Mouse (Mus musculus): Measurements from ENCODE around the gene Gm12184. TPM values are rescaled to one million over a fixed set of nuclear protein-coding genes. Genes with fewer than 3 reads are reported as not detected.

Gene Gm12184
- polyA plus RNA-seq (2021; fragmentation: Nextera tagmentation), result 0.21 and 1.0 TPM in 2 replicates
- long read RNA-seq, experiment 1, partial matches to known transcripts, result 0 of 1 reads
- long read RNA-seq, experiment 1, other reads (novel, unspliced or antisense), result 1 of 1 reads
- long read RNA-seq, experiment 2, partial matches to known transcripts, result 0 of 1 reads
- long read RNA-seq, experiment 2, other reads (novel, unspliced or antisense), result 0 of 1 reads

GRCm38 (mm10) chr11:48825979-48826751 lies at the start of gene Gm12184, which contains the start of gene Trim7:
TSS of gene Gm12184 (minus strand) at chr11:48826655.
TSS of gene Trim7 (plus strand) at chr11:48826140.

GRCm38 (mm10) chr11:48871201-48871772 lies 44.8 kb upstream of the Gm12184 start, which contains the start of gene Irgm1:
TSS of gene Irgm1 (minus strand) at chr11:48871683.

GRCm38 (mm10) chr11:48816800-48817665 lies 9.4 kb downstream of the Gm12184 start, which contains the start of gene Trim41:
TSS of gene Trim41 (minus strand) at chr11:48817353.

GRCm38 (mm10) chr11:48799921-48800701 lies 26.3 kb downstream of the Gm12184 start, which contains the start of gene Rack1:
TSS of gene Rack1 (plus strand) at chr11:48800332.

Other genes with a start within 250 kb of the Gm12184 start
- gene Rack1, start 26.3 kb downstream of the Gm12184 start, polyA plus RNA-seq (2021; fragmentation: Nextera tagmentation), result 177 and 253 TPM in 2 replicates
- 2.9 and 3.0 TPM in 2 replicates for gene Trim41, start 9.3 kb downstream of the Gm12184 start, polyA plus RNA-seq (2021; fragmentation: Nextera tagmentation)
- 1.0 and 1.3 TPM in 2 replicates for gene Trim7, start 515 bp downstream of the Gm12184 start, polyA plus RNA-seq (2021; fragmentation: Nextera tagmentation)
- gene Irgm1, start 45.0 kb upstream of the Gm12184 start, polyA plus RNA-seq (2021; fragmentation: Nextera tagmentation), result 11.3 and 11.6 TPM in 2 replicates
- 0.13 TPM in 1 of 2 replicates, not detected in the other for gene Gm5431, start 75.6 kb upstream of the Gm12184 start, polyA plus RNA-seq (2021; fragmentation: Nextera tagmentation)
- 3.2 and 4.0 TPM in 2 replicates for gene Psme2b, start 119.5 kb upstream of the Gm12184 start, polyA plus RNA-seq (2021; fragmentation: Nextera tagmentation)
- gene Olfr56, start 152.2 kb upstream of the Gm12184 start, polyA plus RNA-seq (2021; fragmentation: Nextera tagmentation), result not detected in 2 replicates
- gene 9930111J21Rik1, start 152.7 kb upstream of the Gm12184 start, polyA plus RNA-seq (2021; fragmentation: Nextera tagmentation), result 0.30 and 0.55 TPM in 2 replicates
- not detected in 2 replicates for gene Gm12185, start 165.6 kb upstream of the Gm12184 start, polyA plus RNA-seq (2021; fragmentation: Nextera tagmentation)
- gene Tgtp1, start 167.5 kb upstream of the Gm12184 start, polyA plus RNA-seq (2021; fragmentation: Nextera tagmentation), result 0.80 and 1.1 TPM in 2 replicates
- 0.54 and 0.55 TPM in 2 replicates for gene 9930111J21Rik2, start 224.6 kb upstream of the Gm12184 start, polyA plus RNA-seq (2021; fragmentation: Nextera tagmentation)
- gene Tgtp2, start 237.6 kb upstream of the Gm12184 start, polyA plus RNA-seq (2021; fragmentation: Nextera tagmentation), result 1.1 and 1.7 TPM in 2 replicates
- 2.0 and 2.3 TPM in 2 replicates for gene Ifi47, start 249.9 kb upstream of the Gm12184 start, polyA plus RNA-seq (2021; fragmentation: Nextera tagmentation)

Measured in left cerebral cortex, adult 6 months (tissue).